Mouse (Mus musculus): ENCODE data around the gene Mrgprh.
"Not testable (repeated sequence)": the region's sequence is repeated elsewhere in the genome, so short reads cannot be mapped to it uniquely, and the experiment has no call there.

The Mrgprh gene

GRCm38 (mm10) chr17:12868640-12869039, 7.2 kb upstream of the Mrgprh start:
- DNase-seq (ENCODE audit: low spot score in 2 of 2): no peak

GRCm38 (mm10) chr17:12872275-12873028, 3.4 kb upstream of the Mrgprh start:
- no peak for DNase-seq (ENCODE audit: low spot score in 2 of 2)

DNA sequence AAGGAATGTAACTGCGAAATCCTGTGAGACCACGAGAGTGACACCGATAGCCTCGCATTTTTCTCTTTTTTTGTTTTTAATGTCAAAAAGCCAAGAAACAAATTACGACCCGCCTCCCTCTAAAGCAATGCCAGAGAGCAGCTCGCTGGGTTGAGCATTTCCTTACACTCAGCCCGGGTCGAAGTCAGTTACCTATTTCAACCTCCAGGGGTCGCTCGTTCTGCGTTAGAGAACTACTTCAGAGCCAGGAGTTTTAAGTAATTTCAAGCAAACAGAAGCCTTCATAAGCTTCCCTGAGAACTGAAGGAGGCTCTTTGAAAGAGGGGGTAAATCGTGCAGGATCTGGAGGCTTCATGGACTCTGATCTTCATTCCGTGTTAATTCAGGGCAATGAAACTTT, 4.3 kb downstream of the Mrgprh start:
- DNase-seq (ENCODE audit: low spot score in 2 of 2): peak; percentile 60 to 66

DNA sequence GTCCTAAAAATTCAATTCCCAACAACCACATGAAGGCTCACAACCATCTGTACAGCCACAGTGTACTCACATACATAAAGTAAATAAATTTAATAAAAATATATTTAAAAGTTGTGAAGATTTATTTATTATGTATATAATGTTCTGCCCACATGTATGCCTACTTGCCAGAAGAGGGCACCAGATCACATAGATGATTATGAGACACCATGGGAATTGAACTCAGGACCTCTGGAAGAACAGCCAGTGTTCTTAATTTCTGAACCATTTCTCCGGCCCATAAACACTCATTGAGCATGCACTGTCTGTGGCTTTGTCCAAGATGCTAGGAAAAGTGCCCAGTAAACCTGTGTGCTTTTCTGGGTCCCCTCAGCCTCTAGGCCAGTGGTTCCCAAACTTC, 5.4 kb downstream of the Mrgprh start:
- no peak for DNase-seq (ENCODE audit: low spot score in 2 of 2)

DNA sequence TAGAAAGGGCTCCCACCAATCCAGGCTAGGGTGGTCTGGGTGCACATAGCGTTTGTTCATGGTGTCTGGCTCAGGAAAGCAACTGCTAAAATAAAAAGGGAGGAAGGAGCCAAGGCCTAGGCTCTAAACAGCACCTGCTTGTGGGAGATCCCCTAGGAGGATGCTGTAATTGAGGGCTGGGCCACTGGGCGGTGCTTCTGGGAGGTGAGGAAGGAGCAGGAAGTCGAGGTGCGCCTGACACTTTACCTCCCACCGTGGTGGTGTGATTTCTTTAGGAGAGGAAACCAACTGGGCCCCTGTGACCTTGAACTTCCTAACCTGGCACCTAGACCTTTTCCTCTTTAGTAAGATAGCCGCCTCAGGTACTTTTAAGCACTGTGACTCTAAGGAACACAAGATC, 10.8 kb downstream of the Mrgprh start:
- DNase-seq (ENCODE audit: low spot score in 2 of 2): no peak

GRCm38 (mm10) chr17:12887021-12887775, 11.4 kb downstream of the Mrgprh start:
- no peak for DNase-seq (ENCODE audit: low spot score in 2 of 2)

DNA sequence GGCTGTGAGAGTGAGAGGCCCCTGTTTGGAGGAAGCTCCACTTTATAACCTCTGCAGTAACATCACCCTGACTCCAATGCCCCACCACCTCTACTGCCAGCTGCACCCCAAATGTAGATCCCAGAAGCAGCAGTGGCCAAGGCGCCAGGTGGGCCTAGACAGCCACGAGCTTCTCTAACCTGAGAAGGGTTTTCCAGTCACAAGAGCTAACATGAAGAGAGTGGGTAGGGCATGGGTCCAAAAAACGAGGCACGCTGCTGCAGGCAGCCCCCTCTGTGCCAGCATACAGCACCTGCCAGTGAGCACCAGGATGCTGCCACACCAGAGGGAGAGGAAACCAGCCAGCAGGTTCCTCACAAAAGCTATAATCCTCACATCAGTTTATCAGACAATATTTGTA, 15.2 kb downstream of the Mrgprh start:
- DNase-seq (ENCODE audit: low spot score in 2 of 2): no peak

- DNase-seq (ENCODE audit: low spot score in 2 of 2): no peak
These were observed 16.2 kb downstream of the Mrgprh start for GRCm38 (mm10) chr17:12892033-12892432.

DNA sequence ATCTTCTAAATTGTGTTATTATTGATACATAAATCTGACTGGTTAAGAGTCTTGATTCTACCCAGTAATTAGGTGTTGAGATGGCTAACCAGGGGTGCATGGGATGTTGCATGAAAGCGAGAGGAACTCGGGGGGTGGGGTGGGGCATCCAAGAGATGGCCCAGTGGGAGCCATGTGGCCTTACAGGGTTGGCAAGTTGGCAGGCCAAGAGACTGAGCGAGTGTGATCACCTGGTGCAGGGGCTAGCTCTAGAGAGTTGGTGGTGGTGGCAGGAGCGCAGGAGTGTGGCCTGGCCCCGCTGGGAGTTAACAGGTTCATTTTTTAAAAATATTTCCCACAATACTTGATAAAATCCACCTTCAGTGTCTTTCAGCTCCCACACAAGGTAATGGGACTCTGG, 21.8 kb downstream of the Mrgprh start:
- DNase-seq (ENCODE audit: low spot score in 2 of 2): no peak

GRCm38 (mm10) chr17:12898607-12899006, 22.8 kb downstream of the Mrgprh start:
- DNase-seq (ENCODE audit: low spot score in 2 of 2): not testable (repeated sequence)

DNA sequence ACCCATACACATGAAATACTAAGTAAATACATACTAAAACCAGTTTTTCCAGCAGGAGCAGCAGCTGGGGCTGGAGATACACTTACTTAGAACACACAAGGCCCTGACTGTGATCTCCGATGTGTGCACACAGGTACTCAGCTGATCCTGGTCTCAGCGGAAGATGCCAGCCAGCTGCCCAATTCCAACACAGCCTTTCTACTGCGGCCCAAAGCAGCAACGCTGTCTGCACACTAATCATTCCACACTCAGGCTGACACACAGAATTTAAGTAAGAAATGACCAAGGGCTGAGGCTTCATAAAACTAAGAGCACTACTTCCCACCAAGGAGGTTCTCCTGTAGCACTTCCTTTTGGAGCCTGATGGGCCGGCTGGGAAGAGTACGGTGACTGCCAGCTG, 26.5 kb downstream of the Mrgprh start:
- no peak for DNase-seq (ENCODE audit: low spot score in 2 of 2)

GRCm38 (mm10) chr17:12903372-12904333, 27.8 kb downstream of the Mrgprh start:
- DNase-seq (ENCODE audit: low spot score in 2 of 2): no peak

DNA sequence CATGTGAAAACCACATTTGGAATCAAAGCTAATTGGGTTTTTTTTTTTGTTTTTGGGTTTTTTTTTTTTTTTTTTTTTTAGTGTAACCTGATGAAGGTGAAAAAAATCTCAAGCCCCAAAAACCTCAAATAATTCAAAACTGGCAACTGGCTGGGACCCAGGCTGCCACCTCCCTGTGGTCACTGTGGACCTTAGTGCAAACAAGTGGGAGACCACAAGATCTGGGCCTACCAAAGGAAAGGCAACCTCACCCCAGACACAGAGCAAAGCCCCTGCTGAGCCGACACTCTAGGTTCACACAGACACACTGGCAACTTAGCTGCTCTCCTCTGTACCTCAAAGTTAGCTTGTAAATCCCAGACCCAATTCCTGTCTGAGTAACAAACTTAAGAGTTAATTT, 28.5 kb downstream of the Mrgprh start:
- no peak for DNase-seq (ENCODE audit: low spot score in 2 of 2)

DNA sequence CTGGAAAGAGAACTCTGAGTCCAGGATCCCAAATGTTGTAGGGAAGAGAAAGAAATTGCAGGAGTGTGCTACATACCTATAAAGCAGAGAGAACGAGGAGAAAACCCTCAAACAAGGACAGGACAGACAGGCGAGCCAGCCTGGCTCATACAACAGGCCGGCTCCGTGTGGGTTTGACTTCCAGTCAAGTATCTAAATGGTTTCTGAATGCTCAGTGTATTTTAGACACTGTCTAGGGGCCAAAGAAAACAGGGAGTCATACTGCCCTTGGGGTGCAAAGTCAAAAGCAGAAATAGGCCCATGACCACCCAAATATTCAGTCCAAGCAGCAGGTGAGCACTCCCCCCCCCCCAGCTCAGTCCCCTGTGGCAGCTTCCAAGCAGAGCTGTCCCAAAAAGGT, 30.0 kb downstream of the Mrgprh start:
- DNase-seq (ENCODE audit: low spot score in 2 of 2): no peak

GRCm38 (mm10) chr17:12906436-12906835, 30.6 kb downstream of the Mrgprh start:
- DNase-seq (ENCODE audit: low spot score in 2 of 2): no peak

DNA sequence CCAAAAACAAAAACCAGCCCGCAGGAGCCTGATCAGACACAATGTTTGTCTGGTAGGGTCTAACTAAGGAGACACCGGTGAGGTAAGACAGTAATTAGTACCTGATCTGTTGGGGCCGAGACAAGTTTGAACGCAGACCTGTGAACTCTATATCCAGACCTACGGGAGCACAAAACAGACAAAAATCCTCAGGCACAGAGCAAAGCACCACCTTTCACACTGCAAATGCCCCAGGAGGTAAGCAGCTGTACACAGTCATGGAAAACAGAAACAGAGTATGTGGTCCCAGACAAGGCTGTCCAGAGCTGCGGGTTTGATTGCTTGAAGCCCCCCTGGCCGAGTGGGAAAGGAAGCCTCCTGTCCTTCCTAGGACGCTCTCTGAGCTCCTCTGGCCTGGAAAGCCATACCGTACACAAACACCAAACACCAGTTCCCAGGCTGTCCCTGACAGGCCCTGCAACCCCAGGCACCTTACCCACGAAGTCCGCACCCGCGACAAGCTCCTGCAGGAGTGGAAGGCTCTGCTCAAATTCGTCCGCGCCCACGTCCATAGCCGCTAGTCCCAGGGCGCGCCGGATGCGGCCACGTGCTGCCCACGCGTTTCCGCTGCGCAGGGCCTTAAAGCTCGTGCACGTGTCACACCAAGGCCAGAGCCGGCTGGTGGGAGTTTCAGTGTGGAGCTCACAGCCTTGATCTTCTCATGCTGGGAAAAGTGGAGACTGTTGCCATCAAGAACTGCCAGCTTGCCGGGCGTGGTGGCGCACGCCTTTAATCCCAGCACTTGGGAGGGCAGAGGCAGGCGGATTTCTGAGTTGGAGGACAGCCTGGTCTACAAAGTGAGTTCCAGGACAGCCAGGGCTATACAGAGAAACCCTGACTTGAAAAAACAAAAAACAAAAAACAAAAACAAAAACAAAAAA, 33.8 kb downstream of the Mrgprh start, which contains the start of gene Pnldc1:
Gene Pnldc1, minus strand, starts transcription at position 870 of the 920 bp plus-strand sequence.
- DNase-seq (ENCODE audit: low spot score in 2 of 2): no peak

DNA sequence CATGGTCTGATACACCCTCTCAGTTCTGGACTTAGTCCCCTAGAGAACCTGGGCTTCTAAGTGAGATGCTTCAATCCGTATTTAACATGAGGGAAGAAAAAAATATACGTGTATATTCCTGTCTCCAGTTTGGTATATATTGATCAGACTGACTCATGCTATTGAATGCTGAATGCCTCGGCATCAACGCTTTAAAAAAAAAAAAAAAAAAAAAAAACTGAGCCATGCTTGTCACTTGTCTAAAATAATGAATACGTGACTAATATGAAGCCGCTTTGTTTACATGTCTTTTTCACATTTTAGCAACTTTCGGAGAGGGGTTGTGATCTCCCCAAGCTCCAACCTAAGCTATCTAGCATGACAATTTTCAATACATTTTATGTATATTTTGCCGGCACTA, 34.6 kb downstream of the Mrgprh start:
- no peak for DNase-seq (ENCODE audit: low spot score in 2 of 2)

- DNase-seq (ENCODE audit: low spot score in 2 of 2): no peak
These were observed 39.6 kb downstream of the Mrgprh start, which contains the start of gene Tcp1 for GRCm38 (mm10) chr17:12915488-12915880. Gene Tcp1 (plus strand): TSS chr17:12915701.

DNA sequence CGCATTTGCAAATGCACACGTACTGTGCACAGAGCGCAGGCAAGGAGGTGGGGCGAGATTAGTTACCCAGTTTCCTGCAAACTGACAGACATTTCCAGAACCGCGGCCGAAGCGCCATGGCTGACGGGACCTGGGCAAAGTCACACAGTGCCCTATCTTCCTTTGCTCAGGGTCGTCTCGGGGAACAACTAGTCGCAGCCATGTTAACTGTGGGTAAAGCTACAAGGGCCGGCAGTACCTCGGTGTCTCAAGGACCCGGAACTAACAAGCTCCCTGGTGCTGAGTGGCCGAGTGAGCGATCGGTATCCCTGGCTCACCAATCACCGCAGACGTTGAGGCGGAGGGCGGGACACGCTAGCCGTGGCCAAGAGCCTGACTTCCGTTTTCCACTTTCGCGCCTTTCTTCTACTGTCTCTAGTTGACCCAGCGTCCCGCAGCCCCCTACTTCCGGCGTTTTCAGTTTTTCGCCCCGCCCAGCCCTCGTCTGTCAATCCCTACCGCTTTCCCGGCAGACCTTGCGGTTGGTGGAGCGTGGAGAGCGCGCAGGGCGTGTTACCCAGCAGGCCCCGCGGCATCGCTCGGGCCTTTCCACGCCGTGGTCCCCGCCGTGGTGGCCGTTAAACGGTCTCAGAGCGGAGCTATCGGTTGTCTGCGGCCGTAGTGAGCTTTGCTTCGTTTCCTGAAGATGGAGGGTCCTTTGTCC, 40.2 kb downstream of the Mrgprh start, which contains the start of gene Mrpl18:
Gene Mrpl18, minus strand, starts transcription at position 465 of the 703 bp plus-strand sequence.
- peak; percentile 99 for DNase-seq (ENCODE audit: low spot score in 2 of 2)
